Mouse (Mus musculus) testis, adult 10 weeks (tissue): ENCODE results near the gene Kif23. TPM values are rescaled to one million over a fixed set of nuclear protein-coding genes. Genes with fewer than 3 reads are reported as not detected.

ENCODE experiments used
- polyA plus RNA-seq: library from polyadenylated mRNA; stranded (reverse); fragments of 350-450 nt; fragmentation: Illumina TruSeq; extraction: RNeasy Lipid Tissue Mini Kit (QIAGEN cat#74804); gene quantifications from one replicate; pipeline ENCODE4 v1.2.3, GENCODE M21; 2014; ENCODE audit warnings: low read depth, low replicate concordance

Kif23 gene
- 83.1 TPM for polyA plus RNA-seq

GRCm38 (mm10) chr9:61946623-61947401 is at the start of gene Kif23:
TSS of gene Kif23 (minus strand) at chr9:61946774.

GRCm38 (mm10) chr9:61914203-61914916 is 32.2 kb downstream of the Kif23 start, which contains the start of gene Rplp1:
TSS of gene Rplp1 (minus strand) at chr9:61914542.

Other genes with a start within 250 kb of the Kif23 start
- 17.2 TPM for gene Rplp1, start 32.2 kb downstream of the Kif23 start, polyA plus RNA-seq
- gene Paqr5, start 80.1 kb upstream of the Kif23 start, polyA plus RNA-seq = 14.9 TPM
- 18.6 TPM for gene Glce, start 175.9 kb upstream of the Kif23 start, polyA plus RNA-seq